Mouse (Mus musculus): ENCODE data around the gene Stx8.

DNA sequence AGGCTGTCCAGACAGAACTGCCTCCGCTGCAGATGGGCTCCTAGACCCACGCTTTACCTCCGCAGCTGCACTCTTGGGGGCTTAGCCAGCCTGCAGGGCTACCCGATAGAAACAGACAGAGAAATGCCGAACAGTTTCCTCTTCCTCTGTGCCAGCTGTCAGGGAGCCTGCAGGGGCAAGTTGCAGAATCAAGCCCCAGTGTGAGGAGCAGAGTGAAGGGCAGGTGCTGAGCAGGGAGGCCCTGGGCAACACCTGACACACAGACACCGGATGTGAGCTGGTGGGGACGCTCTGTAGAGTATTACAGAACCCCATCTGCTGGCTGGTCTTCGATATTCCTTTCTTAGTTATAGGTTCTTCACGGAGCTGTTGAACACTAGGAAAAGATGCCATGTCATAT, 160.1 kb downstream of the Stx8 start:
- no peak for TF ChIP-seq CTCF (IDR thresholded peaks at IDR 0.05; ENCODE audit: low read depth, low read length)
- no peak for TF ChIP-seq POLR2A (IDR thresholded peaks at IDR 0.05; ENCODE audit: insufficient read depth, low read length)
- no peak for TF ChIP-seq EP300 (IDR thresholded peaks at IDR 0.05; ENCODE audit: insufficient read depth, low read depth, low read length)

Measured in ES-Bruce4 (cell line).